Mouse (Mus musculus): ENCODE data around the gene Flt4. TPM values are rescaled to one million over a fixed set of nuclear protein-coding genes. Genes with fewer than 3 reads are reported as not detected.
A peak's percentile ranks its signal among the peaks of the same experiment; 100 is the strongest.

Flt4 gene
- total and polyA plus RNA-seq, 3 experiments, result 0.08 to 0.13 TPM; not detected in 1

DNA sequence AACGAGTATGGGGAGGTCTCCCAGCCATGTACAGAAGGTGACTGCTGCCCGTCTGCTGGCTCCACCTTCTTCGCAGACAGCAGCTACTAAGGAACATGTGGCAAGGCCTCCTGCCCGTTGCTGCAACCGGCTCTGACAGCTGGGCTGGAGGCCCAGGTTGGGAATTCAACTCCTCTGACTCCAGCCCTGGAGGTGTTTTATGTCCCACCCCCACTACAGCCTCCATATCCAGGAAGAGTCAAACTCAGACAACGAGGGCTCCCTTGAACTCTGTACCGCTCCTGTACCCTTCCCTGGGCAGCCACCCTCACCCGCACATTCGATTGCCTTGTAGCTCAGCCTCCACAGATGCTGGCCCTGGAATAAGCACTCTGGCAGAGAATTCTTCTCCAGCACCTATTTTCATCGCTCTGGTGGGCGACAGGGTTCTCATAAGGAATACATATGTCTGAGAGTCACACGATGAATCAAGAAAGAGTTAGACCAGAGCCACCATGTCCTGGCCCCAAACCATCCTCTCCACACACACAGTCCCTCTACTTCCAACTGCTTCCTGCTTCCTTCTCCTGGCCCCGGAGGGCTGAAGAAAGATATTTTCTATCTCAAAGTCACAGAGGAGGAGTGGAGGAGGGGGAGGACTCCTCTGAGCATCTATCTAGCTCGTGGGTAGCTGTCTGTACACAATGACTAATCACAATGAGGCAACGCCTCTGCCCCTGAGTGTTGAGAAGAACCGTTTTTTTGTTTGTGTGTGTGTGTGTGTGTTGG, 42.1 kb downstream of the Flt4 start (continued):
- TF ChIP-seq ETS1 (IDR thresholded peaks at IDR 0.05; ENCODE audit: low read depth, low read length), result peak; percentile 97
- TF ChIP-seq MXI1 (IDR thresholded peaks at IDR 0.05; ENCODE audit: low read depth, low read length), result peak; percentile 75
- TF ChIP-seq ZMIZ1 (IDR thresholded peaks at IDR 0.05; ENCODE audit: low read depth, low read length), result peak; percentile 86; the same call in 1 of the 2 replicates
- peak; percentile 70 for TF ChIP-seq BHLHE40 (IDR thresholded peaks at IDR 0.05; ENCODE audit: borderline replicate concordance, low read depth, low read length)
- no peak for TF ChIP-seq CTCF (IDR thresholded peaks at IDR 0.05 in 2 of 3, conservative IDR thresholded peaks at IDR 0.05 in 1 of 3; ENCODE audit: control insufficient read depth in 1 of 3, insufficient read depth in 1 of 3, low read depth in 2 of 3, low read length in 3 of 3, poor library complexity in 1 of 3, severe bottlenecking in 1 of 3)
- TF ChIP-seq MAZ (IDR thresholded peaks at IDR 0.05; ENCODE audit: low read depth, low read length), result peak; percentile 85
- no peak for TF ChIP-seq RAD21 (IDR thresholded peaks at IDR 0.05; ENCODE audit: low read depth, low read length)
- TF ChIP-seq SMC3 (IDR thresholded peaks at IDR 0.05; ENCODE audit: low read depth, low read length), result peak; percentile 17; the same call in 1 of the 2 replicates
- TF ChIP-seq POLR2AphosphoS2 (IDR thresholded peaks at IDR 0.05; ENCODE audit: low read length), result peak; percentile 80; the same call in 1 of the 2 replicates
- TF ChIP-seq TAL1 (IDR thresholded peaks at IDR 0.05; ENCODE audit: low read length), result peak; percentile 62
- TF ChIP-seq EP300 (IDR thresholded peaks at IDR 0.05; ENCODE audit: low read depth in 1 of 2, low read length in 2 of 2), result peak; percentile 92 to 97
- TF ChIP-seq UBTF (IDR thresholded peaks at IDR 0.05; ENCODE audit: borderline replicate concordance, insufficient read depth, low read depth, low read length), result 0 out of 2 replicates have a peak, but pooled peaks have one; percentile 24
- TF ChIP-seq POLR2AphosphoS5 (IDR thresholded peaks at IDR 0.05; ENCODE audit: borderline replicate concordance, low read depth, low read length), result no peak; the same call in 1 of the 2 replicates
- no peak for TF ChIP-seq ZKSCAN1 (IDR thresholded peaks at IDR 0.05; ENCODE audit: low read depth, low read length)
- peak; percentile 45; the same call in 1 of the 2 replicates for TF ChIP-seq MEF2A (IDR thresholded peaks at IDR 0.05; ENCODE audit: extremely low read depth, insufficient replicate concordance, low read depth, low read length, poor library complexity, severe bottlenecking)

GRCm38 (mm10) chr11:49651762-49652322, 42.8 kb downstream of the Flt4 start:
- Histone ChIP-seq H3K4me3 (ENCODE audit: control insufficient read depth in 1 of 2, insufficient read depth in 1 of 2, low read depth in 2 of 2, low read length in 2 of 2) (peak overlapping the region; percentile 30 to 61), H3K36me3 (ENCODE audit: control insufficient read depth in 1 of 2, insufficient read depth in 2 of 2, low read length in 2 of 2) (peaks cover 0 to 10% of the 10 kb centered on the region in 2 experiments; a peak in 2 of 4 replicates), H3K4me1 (ENCODE audit: control insufficient read depth in 1 of 2, insufficient read depth in 2 of 2, low read length in 2 of 2) (peaks cover 7 to 19% of the 10 kb centered on the region in 2 experiments; a peak in 3 of 4 replicates), H3K27ac (ENCODE audit: control insufficient read depth, low read depth, low read length) (peak overlapping the region; percentile 98), H3K9me3 (replicated peaks; ENCODE audit: insufficient read depth, low read length) (no peaks in the 10 kb centered on the region), H3K9ac (ENCODE audit: control insufficient read depth, low read depth, low read length, poor library complexity, severe bottlenecking) (peak overlapping the region; percentile 81), H3K79me2 (ENCODE audit: control insufficient read depth, insufficient read depth, low read length, poor library complexity) (peaks cover 3% of the 10 kb centered on the region; the same call in 1 of the 2 replicates), H3K27me3 (ENCODE audit: control insufficient read depth in 1 of 2, insufficient read depth in 2 of 2, low read length in 2 of 2) (no peaks in the 10 kb centered on the region)
- DNase-seq (ENCODE audit: low read depth, low spot score), result peak; percentile 92
- peak; percentile 27 to 46; a peak in 2 of 4 replicates for TF ChIP-seq POLR2A (IDR thresholded peaks at IDR 0.05; ENCODE audit: control insufficient read depth in 1 of 2, insufficient read depth in 1 of 2, low read depth in 1 of 2, low read length in 2 of 2, poor library complexity in 1 of 2)
- TF ChIP-seq MYC (IDR thresholded peaks at IDR 0.05; ENCODE audit: low read depth, low read length), result no peak
- TF ChIP-seq TBP (IDR thresholded peaks at IDR 0.05; ENCODE audit: low read depth, low read length), result no peak
- TF ChIP-seq CTCF (IDR thresholded peaks at IDR 0.05 in 2 of 3, conservative IDR thresholded peaks at IDR 0.05 in 1 of 3; ENCODE audit: control insufficient read depth in 1 of 3, insufficient read depth in 1 of 3, low read depth in 2 of 3, low read length in 3 of 3, poor library complexity in 1 of 3, severe bottlenecking in 1 of 3), result no peak
- peak; percentile 2; the same call in 1 of the 2 replicates for TF ChIP-seq MAZ (IDR thresholded peaks at IDR 0.05; ENCODE audit: low read depth, low read length)

All from MEL (cell line).